Mouse (Mus musculus): ENCODE measurements at regions not wholly inside any gene's neighbourhood (a gene's known extent, or its start where the extent isn't known, plus 50 kb on each side); places are given as distances from the start of the nearest gene placed in this dataset.

- no peak for DNase-seq (ENCODE audit: low spot score)
Observed at GRCm38 (mm10) chr3:43836865-43837264, 1541.3 kb upstream of the Pcdh10 start.

GRCm38 (mm10) chr3:43847386-43847785 is 1530.8 kb upstream of the Pcdh10 start:
- peak; percentile 18 for DNase-seq (ENCODE audit: low spot score)
